Mouse (Mus musculus): ENCODE measurements around the gene Efcab12.
"Not testable (repeated sequence)": the region's sequence is repeated elsewhere in the genome, so short reads cannot be mapped to it uniquely, and the experiment has no call there.

Gene Efcab12

GRCm38 (mm10) chr6:115838161-115838597, at the start of gene Efcab12:
Efcab12 (minus strand) TSS chr6:115838412.
- DNase-seq (ENCODE audit: low spot score in 2 of 2): peak; percentile 57 to 75

- DNase-seq (ENCODE audit: low spot score in 2 of 2): no peak
Observed at GRCm38 (mm10) chr6:115886894-115887293, 48.7 kb upstream of the Efcab12 start.

GRCm38 (mm10) chr6:115884018-115884417, 45.8 kb upstream of the Efcab12 start:
- no peak for DNase-seq (ENCODE audit: low spot score in 2 of 2)

DNA sequence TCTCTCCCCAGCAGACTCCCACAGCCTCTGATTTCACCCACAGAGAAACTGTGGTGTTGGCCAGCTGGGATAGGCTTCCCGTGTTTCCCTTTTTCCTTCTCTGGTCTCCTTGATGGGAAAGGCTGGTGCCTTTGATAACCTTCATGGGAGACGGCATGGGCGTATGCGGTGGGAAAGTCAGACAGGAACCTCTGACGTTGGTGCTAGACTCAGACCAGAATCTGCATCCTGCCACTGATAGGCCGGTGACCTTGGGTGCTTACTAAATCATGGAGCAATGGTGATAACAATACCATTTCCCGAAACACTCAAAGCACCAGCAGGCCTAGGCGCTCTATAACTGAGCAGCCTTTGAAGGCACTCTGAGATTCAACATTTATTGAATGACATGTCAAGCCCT, 42.5 kb upstream of the Efcab12 start:
- DNase-seq (ENCODE audit: low spot score in 2 of 2): no peak

DNA sequence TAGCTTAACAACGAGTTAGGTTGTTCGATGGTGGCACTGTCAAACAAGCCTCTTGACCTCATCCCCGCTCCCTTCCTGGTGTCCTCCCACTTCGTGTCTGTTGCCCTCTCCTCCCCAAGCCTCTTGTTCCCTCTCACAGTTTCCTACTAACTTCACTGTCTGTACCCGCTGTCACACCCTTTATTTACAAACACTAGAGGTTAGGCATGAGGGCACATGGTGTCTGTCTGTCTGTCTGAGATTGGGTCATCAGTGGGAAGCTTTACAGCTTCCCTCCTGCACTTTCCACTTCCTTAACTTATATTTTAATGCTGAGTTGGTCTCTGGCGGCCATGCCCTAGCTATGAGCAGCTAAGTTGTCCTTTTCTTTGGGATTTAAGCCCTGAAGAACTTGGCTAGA, 41.5 kb upstream of the Efcab12 start:
- no peak for DNase-seq (ENCODE audit: low spot score in 2 of 2)

DNA sequence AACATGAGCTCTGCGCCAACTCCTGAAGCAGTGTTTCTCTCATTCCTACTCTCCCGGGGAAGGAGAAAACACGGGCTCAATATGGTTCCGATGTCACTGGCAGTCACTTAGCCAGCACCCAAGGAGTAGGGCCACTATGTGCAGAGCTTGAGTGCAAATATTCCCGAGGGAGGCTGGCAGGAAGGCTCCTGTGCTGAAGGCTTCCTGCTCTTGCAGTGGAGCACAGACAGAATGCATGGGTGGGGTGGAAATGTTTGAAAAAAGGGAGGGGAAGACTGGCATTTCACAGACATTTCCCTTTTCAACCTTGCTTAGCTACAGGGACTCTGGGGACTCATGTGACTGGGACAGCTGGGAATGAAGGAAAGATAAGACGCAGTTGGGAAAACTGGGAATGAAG, 40.5 kb upstream of the Efcab12 start:
- no peak for DNase-seq (ENCODE audit: low spot score in 2 of 2)

DNA sequence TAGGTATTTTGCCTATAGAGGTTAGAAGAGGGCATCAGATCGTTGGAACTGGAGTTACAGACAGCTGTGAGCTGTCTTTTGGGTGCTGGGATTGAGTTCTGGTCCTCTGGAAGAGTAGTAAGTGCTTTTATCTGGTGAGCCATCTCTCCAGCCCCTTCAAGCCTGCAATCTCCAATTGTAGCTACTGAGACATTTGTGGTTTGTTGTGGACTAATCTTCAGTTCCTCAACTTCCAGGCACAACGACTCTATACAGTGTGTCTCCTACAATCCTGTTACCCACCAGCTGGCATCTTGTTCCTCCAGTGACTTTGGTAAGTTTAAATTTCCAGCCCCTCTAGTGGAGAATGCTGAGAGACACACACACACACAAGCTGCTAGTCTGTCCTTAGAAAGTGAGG, 39.0 kb upstream of the Efcab12 start:
- no peak for DNase-seq (ENCODE audit: low spot score in 2 of 2)

GRCm38 (mm10) chr6:115871318-115871717, 33.1 kb upstream of the Efcab12 start:
- not testable (repeated sequence) for DNase-seq (ENCODE audit: low spot score in 2 of 2)

DNA sequence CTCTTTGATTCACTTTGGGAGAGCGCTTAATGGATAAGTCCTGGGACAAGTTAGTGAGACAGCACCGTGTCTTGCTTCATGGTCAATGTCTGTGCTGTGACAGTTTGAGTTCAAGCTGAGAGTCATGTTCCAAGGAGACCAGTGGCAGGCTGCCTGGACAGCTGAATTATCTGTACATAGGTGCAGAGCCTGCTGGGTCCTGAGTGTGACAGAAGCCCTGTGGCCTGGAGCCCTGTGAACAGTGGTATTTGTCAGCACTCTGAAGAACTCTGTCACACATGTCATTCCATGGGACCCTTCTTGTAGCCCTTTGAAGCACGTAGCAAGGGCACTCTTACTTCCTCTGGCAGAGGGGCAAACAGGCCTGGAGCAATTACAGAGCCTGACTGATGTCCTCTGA, 28.9 kb upstream of the Efcab12 start:
- DNase-seq (ENCODE audit: low spot score in 2 of 2): not testable (repeated sequence)

DNA sequence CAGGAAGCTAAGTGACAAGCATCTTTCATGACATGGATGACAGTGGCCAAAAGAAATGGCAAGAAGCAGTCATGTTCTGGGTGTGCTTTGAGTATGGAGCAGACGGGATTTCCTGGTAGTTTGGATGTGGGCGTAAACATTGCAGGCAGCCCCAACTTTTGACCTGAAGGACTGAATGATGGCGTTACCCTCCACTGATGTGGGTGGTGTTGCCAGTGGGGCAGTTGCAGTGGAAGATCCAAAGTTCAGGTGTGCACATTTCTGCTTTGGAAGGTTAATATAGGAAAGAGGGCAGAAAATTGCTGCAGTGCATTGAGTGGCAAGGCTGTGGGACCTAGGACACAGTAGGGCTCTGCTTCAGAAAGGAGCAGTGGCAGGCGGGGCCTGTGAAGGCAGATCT, 27.0 kb upstream of the Efcab12 start:
- DNase-seq (ENCODE audit: low spot score in 2 of 2): no peak

- no peak for DNase-seq (ENCODE audit: low spot score in 2 of 2)
Observed at GRCm38 (mm10) chr6:115863340-115863841, 25.2 kb upstream of the Efcab12 start.

GRCm38 (mm10) chr6:115860027-115860556, 21.9 kb upstream of the Efcab12 start:
- no peak for DNase-seq (ENCODE audit: low spot score in 2 of 2)

- no peak for DNase-seq (ENCODE audit: low spot score in 2 of 2)
Observed at GRCm38 (mm10) chr6:115859258-115859657, 21.0 kb upstream of the Efcab12 start.

- no peak for DNase-seq (ENCODE audit: low spot score in 2 of 2)
Observed at GRCm38 (mm10) chr6:115856361-115856745, 18.1 kb upstream of the Efcab12 start.

DNA sequence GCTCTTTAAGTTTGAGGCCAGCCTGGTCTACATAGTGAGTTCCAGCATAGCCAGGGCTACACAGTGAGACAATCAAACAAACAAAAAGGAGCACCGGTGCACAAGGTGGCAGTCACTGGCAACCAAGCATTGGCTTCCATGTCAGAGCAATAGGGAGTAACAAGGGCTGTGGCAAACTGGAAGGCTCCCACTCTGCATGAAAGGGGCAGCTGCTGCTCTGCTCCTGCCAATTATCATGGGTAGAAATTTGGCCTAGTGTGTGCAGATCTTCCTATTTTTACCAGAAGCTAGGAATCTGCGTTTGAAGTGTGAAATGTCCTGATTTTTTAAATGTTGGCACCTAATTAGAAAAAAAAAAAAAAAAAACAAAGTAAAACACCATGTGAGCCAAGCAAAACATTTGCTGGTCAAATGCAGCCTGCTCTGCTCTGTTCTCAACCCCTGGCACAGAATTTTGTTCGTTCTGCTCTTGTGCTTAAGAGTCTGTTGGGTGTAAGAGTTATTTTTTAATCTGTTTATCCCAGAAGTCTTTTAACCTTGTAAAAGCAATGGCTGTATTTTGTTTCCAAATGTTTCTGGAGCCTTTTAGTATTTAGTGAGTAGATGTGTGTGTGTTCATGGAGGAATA, 17.6 kb upstream of the Efcab12 start:
- DNase-seq (ENCODE audit: low spot score in 2 of 2): no peak

DNA sequence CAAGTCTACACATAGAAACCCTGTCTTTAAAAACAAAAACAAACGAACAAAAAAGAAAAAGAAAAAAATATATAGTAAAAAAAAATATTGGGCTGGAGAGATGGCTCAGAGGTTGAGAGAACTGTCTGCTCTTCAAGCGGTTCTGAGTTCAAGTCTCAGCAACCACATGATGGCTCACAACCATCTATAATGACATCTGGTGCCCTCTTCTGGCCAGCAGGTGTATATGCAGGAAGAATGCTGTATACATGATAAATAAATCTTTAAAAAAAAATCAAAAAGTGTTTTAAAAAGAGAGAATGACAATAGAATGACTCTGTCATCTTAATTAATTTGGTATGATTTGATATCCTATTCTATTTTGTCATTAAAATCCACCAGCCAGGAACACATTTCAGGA, 16.2 kb upstream of the Efcab12 start:
- no peak for DNase-seq (ENCODE audit: low spot score in 2 of 2)

GRCm38 (mm10) chr6:115853985-115854384, 15.8 kb upstream of the Efcab12 start:
- DNase-seq (ENCODE audit: low spot score in 2 of 2): no peak

DNA sequence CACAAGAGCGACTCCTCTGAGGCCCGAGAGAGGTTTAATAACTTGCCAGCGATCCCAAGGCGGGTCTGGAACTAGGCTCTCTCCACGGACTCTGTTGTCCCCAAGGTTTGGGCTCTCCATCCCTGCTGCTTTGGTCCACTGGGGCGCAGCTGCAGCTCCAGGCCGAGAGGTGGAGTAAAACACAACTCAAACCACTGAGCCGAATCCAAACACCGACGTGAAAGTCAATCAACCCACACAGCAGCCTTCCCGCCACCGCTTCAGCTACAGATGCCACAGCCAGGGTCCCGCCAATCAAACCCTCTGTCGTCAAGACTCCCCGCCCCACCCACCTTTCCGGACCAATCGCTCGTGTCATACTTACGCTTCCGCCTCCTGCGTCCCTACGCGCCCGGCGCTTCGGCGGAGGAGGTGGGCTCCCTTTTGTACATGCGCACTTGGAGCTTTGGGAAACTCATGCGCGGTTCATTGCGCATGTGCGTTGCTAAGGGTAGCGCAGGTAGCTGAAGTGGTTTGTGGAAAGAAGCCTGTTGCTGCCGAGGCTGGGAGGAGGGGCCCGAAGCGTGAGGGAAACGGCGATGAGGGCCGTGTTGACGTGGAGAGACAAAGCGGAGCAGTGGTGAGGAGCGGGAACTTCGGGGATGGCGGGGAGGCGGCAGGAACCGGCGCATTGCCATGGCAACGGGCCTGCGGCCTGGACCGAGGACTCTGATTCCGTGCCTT, 15.0 kb upstream of the Efcab12 start, which contains the start of the genes Mbd4 and Ift122:
TSS of gene Mbd4 (minus strand) at position 281 of the 723 bp plus-strand sequence.
TSS of gene Ift122 (plus strand) at position 380 of the 723 bp plus-strand sequence.
- peak; percentile 93 to 99 for DNase-seq (ENCODE audit: low spot score in 2 of 2)

GRCm38 (mm10) chr6:115852446-115853090, 14.4 kb upstream of the Efcab12 start:
- DNase-seq (ENCODE audit: low spot score in 2 of 2): no peak

DNA sequence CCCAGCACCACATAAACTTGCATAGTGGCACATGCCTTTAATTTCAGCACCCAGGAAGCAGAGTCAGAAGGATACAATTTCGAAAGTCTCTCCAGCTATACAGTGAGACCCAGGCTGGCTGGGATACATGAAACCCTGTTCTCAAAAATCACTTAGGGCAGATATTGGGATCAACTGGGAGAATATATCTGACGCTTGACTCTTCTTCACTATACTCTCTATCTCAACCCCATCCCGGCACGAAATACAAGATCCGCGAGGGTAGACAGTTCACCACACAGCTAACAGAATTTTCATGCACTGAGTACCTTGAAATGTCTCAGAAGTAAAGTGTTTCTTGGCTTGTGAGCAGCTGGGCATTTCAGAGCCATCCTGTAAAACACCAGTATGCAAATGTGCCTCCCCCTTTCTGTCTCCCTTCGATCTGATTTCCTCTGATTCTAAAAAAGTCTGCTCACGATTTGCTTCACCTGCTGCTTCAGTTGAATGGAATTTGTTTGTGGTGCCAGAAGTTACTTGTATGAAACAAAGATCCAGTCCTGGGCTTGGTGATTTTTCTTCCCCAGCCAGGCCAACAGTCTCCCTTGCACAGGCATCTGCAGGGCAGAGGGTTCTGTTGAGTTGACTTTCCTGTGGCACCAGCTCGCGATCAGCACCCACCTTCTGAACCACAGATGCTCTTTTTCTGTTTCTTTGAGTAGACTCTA, 10.5 kb upstream of the Efcab12 start:
- DNase-seq (ENCODE audit: low spot score in 2 of 2): no peak

GRCm38 (mm10) chr6:115846640-115847411, 8.6 kb upstream of the Efcab12 start:
- peak; percentile 38 to 48 for DNase-seq (ENCODE audit: low spot score in 2 of 2)

All from urinary bladder, postnatal 36 days (tissue).